Mouse (Mus musculus) spleen, postnatal 36 days (tissue): ENCODE measurements around the gene Gnai1.

Source experiments
- DNase-seq, 2 experiments: peaks; one replicate each; pipeline ENCODE4 v3.0.0; 2022; ENCODE audit warnings: low spot score in 2 of 2, mixed read lengths in 1 of 2

Gene Gnai1

GRCm38 (mm10) chr5:18288079-18288478 is 72.1 kb downstream of the Gnai1 start:
- DNase-seq = no peak

GRCm38 (mm10) chr5:18282095-18282494 is 78.1 kb downstream of the Gnai1 start:
- DNase-seq = no peak

- no peak for DNase-seq
These were observed 85.7 kb downstream of the Gnai1 start for GRCm38 (mm10) chr5:18274352-18274940.

DNA sequence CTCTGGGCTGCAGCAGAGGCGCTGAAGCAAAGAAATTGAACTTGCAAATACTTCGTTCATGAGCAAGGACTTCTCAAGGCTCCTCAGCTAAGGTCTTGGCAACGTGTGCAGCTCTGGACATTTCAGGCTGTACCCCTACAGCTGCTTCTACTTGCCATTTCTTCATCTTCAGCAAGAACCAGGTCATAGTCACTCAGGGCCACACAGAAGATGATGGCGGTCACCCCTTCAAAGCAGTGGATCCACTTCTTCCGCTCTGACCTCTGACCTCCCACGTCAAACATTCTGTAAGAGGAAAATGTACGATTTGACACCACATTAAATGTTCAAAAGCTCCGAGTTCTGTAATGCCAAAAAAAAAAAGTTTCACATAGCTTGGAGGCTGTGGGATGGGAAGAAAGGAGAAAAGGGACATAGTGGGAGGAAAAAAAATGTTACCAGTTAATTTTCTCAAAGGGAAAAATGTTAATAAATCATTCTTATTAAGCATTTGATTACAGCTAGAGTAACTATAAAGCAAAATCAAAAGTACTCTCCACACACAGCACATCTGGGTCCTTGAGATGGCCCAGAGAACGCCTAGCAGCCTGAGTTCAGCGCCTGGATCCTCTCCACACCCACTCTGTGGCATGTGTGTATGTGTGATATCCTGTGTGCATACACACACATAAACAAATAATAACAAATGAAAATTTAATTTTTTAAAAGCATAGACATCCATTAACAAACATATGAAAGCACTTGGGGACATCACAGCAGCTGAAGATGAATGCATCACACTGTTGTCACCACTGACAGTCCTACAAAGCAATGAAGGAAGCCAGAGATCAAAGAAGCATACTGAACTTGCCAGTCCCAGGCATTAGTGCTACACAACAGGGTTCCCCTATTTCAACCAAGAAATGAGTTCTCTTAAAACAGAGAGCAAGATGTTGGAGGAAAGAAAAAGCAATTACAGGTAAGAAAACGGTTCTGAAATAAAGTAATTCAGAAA is 86.6 kb downstream of the Gnai1 start:
- DNase-seq = no peak

DNA sequence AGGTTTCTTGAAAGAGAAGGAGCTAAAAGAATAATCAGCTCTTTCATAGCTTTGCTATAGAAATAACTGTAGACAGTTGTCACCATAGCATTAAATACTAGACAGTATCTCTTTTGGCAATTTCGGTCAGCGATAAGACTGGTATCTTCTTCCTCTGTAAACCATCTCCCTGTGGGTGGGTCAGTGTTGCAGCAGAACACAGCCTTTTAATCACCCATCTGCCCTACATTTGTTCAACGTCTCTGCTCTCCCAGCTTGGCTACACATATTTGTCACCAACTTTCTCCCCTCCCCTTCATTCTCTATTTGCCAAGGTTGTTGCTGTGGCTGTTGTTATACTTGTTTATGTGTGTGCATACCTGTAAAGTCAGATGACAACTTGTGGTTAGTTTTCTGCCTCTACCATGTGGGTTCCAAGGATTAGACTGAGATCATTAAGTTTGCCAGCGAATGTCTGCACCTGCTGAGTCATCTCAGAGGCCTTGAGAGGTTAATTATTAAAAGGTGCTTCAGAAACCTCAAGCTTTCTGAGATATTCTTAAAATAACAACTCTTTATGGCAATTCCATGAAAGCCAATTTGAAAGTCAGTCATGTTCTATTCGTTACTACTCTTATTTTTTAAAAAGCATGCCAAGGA is 109.7 kb downstream of the Gnai1 start:
- DNase-seq = no peak

GRCm38 (mm10) chr5:18249132-18249531 is 111.0 kb downstream of the Gnai1 start:
- DNase-seq = no peak

- no peak for DNase-seq
These were observed 130.8 kb downstream of the Gnai1 start for GRCm38 (mm10) chr5:18229396-18229795.

GRCm38 (mm10) chr5:18228866-18229265 is 131.3 kb downstream of the Gnai1 start:
- DNase-seq = no peak

GRCm38 (mm10) chr5:18220873-18221272 is 139.3 kb downstream of the Gnai1 start:
- no peak for DNase-seq

- DNase-seq = no peak
These were observed 141.9 kb downstream of the Gnai1 start for GRCm38 (mm10) chr5:18218292-18218691.

- DNase-seq = no peak
These were observed 142.3 kb downstream of the Gnai1 start for GRCm38 (mm10) chr5:18217856-18218255.
